Mouse (Mus musculus) liver, embryonic 16.5 days (tissue): Measurements from ENCODE around the gene Cabp1. TPM values are rescaled to one million over a fixed set of nuclear protein-coding genes. Genes with fewer than 3 reads are reported as not detected.
"Not testable (repeated sequence)": the region's sequence is repeated elsewhere in the genome, so short reads cannot be mapped to it uniquely, and the experiment has no call there.

Experiments
- ATAC-seq: fragments of 200-750 bp; cut with Nextera tagmentation; 2 replicates; pipeline ENCODE4 v1.8.0; 2017; ENCODE audit warnings: low read depth, mild to moderate bottlenecking, moderate number of reproducible peaks, moderate library complexity
- H3K27ac ChIP-seq: fragments of 300-500 bp; sonication (generic); 2 replicates; pipeline ENCODE4 v1.5.1; 2014; ENCODE audit warnings: mild to moderate bottlenecking, low read length
- H3K27me3 ChIP-seq: fragments of 300-500 bp; sonication (generic); 2 replicates; pipeline ENCODE4 v1.6.1; 2014; ENCODE audit warnings: low read depth, low read length, mixed read lengths; ENCODE audit not compliant: control insufficient read depth, insufficient read depth
- H3K36me3 ChIP-seq: fragments of 300-500 bp; sonication (generic); 2 replicates; pipeline ENCODE4 v1.6.1; 2014; ENCODE audit warnings: mild to moderate bottlenecking; ENCODE audit not compliant: control insufficient read depth, insufficient read depth
- H3K4me1 ChIP-seq: fragments of 300-500 bp; sonication (generic); 2 replicates; pipeline ENCODE4 v1.6.1; 2014; ENCODE audit warnings: low read depth, low read length, mixed read lengths; ENCODE audit not compliant: control insufficient read depth
- H3K4me2 ChIP-seq: fragments of 300-500 bp; sonication (generic); 2 replicates; pipeline ENCODE4 v1.6.1; 2014; ENCODE audit warnings: low read depth, low read length, mixed read lengths
- H3K4me3 ChIP-seq: fragments of 300-500 bp; sonication (generic); 2 replicates; pipeline ENCODE4 v1.5.1; 2014; ENCODE audit warnings: low read depth, mild to moderate bottlenecking, low read length
- H3K9ac ChIP-seq: fragments of 300-500 bp; sonication (generic); 2 replicates; pipeline ENCODE4 v1.6.1; 2014; ENCODE audit warnings: low read depth, low read length
- H3K9me3 ChIP-seq: fragments of 300-500 bp; sonication (generic); replicated peaks from 2 replicates; pipeline ENCODE4 v1.6.1; 2016; ENCODE audit warnings: low read length; ENCODE audit not compliant: control insufficient read depth
- WGBS: fragments of 180-500 bp; shearing (Covaris S2); extraction: QIAGEN DNeasy Blood & Tissue Kit; methylation state at CpG from one replicate; pipeline ENCODE4 v1.1.7; 2014; ENCODE audit not compliant: insufficient replicate concordance; 5-methylcytosine and 5-hydroxymethylcytosine counted together
- polyA plus RNA-seq: library from polyadenylated mRNA; unstranded; fragments of >200 nt; fragmentation: Nextera tagmentation; extraction: Ambion mirVana; gene quantifications from 2 replicates; pipeline ENCODE4 v1.2.1, GENCODE M21; 2015

The Cabp1 gene
- polyA plus RNA-seq, 1 experiment from 2014 or later, result 0.13 TPM

GRCm38 (mm10) chr5:115167396-115167795 lies 26.8 kb downstream of the Cabp1 start:
- Histone ChIP-seq H3K36me3 (no peaks in the 10 kb centered on the region), H3K4me1 (peaks cover 4% of the 10 kb centered on the region; the same call in 1 of the 2 replicates), H3K27ac (no peak overlapping the region; the same call in 1 of the 2 replicates), H3K4me3 (no peak overlapping the region), H3K4me2 (no peak overlapping the region), H3K27me3 (no peaks in the 10 kb centered on the region), H3K9me3 (no peaks in the 10 kb centered on the region), H3K9ac (no peak overlapping the region)
- peak; percentile 56 for ATAC-seq
- 21% methylated on average over 6 of the region's 6 CpGs for WGBS

GRCm38 (mm10) chr5:115166815-115167194 lies 27.4 kb downstream of the Cabp1 start:
- H3K27me3 ChIP-seq, result no peaks in the 10 kb centered on the region
- H3K36me3 ChIP-seq, result no peaks in the 10 kb centered on the region
- H3K9me3 ChIP-seq, result no peaks in the 10 kb centered on the region
- no peak for ATAC-seq
- peaks cover 4% of the 10 kb centered on the region; the same call in 1 of the 2 replicates for H3K4me1 ChIP-seq
- H3K27ac ChIP-seq, result no peak overlapping the region; the same call in 1 of the 2 replicates
- H3K4me3 ChIP-seq, result no peak overlapping the region
- WGBS, result 61% methylated on average over 7 of the region's 7 CpGs
- H3K4me2 ChIP-seq, result no peak overlapping the region
- no peak overlapping the region for H3K9ac ChIP-seq

- no peak overlapping the region for H3K4me2 ChIP-seq
- no peak overlapping the region for H3K9ac ChIP-seq
- ATAC-seq, result no peak
- no peak overlapping the region for H3K4me3 ChIP-seq
- peaks cover 8% of the 10 kb centered on the region for H3K4me1 ChIP-seq
- H3K36me3 ChIP-seq, result no peaks in the 10 kb centered on the region
- no peaks in the 10 kb centered on the region for H3K27me3 ChIP-seq
- no peak overlapping the region for H3K27ac ChIP-seq
- H3K9me3 ChIP-seq, result no peaks in the 10 kb centered on the region
- WGBS, result 51% methylated on average over 11 of the region's 11 CpGs
Observed at GRCm38 (mm10) chr5:115165895-115166814, 28.0 kb downstream of the Cabp1 start.

- Histone ChIP-seq H3K4me2 (no peak overlapping the region), H3K9me3 (no peaks in the 10 kb centered on the region), H3K4me1 (peaks cover 14% of the 10 kb centered on the region), H3K36me3 (no peaks in the 10 kb centered on the region), H3K27me3 (no peaks in the 10 kb centered on the region), H3K9ac (no peak overlapping the region), H3K4me3 (no peak overlapping the region), H3K27ac (no peak overlapping the region)
- no peak for ATAC-seq
- WGBS, result 62% methylated on average over 9 of the region's 9 CpGs
Observed at GRCm38 (mm10) chr5:115165351-115165750, 28.8 kb downstream of the Cabp1 start.

- ATAC-seq, H3K4me2 ChIP-seq, H3K27ac ChIP-seq, H3K36me3 ChIP-seq, H3K4me3 ChIP-seq, H3K27me3 ChIP-seq, H3K9ac ChIP-seq, H3K9me3 ChIP-seq: not testable (repeated sequence)
- 63% methylated on average over 4 of the region's 4 CpGs for WGBS
- H3K4me1 ChIP-seq, result peaks cover 17% of the 10 kb centered on the region
Observed at GRCm38 (mm10) chr5:115164446-115164845, 29.7 kb downstream of the Cabp1 start.

- no peak overlapping the region for H3K4me3 ChIP-seq
- no peak overlapping the region for H3K27ac ChIP-seq
- no peak for ATAC-seq
- no peaks in the 10 kb centered on the region for H3K27me3 ChIP-seq
- no peak overlapping the region for H3K9ac ChIP-seq
- no peaks in the 10 kb centered on the region for H3K36me3 ChIP-seq
- 48% methylated on average over 8 of the region's 8 CpGs for WGBS
- H3K9me3 ChIP-seq, result no peaks in the 10 kb centered on the region
- no peak overlapping the region for H3K4me2 ChIP-seq
- peaks cover 23% of the 10 kb centered on the region for H3K4me1 ChIP-seq
Observed at GRCm38 (mm10) chr5:115163563-115163962, 30.6 kb downstream of the Cabp1 start.

- H3K27ac ChIP-seq, H3K36me3 ChIP-seq, ATAC-seq, H3K4me2 ChIP-seq, H3K4me3 ChIP-seq, H3K9me3 ChIP-seq, H3K9ac ChIP-seq, H3K27me3 ChIP-seq: not testable (repeated sequence)
- 71% methylated on average over 1 of the region's 1 CpGs for WGBS
- peaks cover 25% of the 10 kb centered on the region for H3K4me1 ChIP-seq
Observed at GRCm38 (mm10) chr5:115161940-115162279, 32.3 kb downstream of the Cabp1 start.

GRCm38 (mm10) chr5:115161064-115161939 lies 32.9 kb downstream of the Cabp1 start:
- Histone ChIP-seq H3K4me1 (peaks cover 30% of the 10 kb centered on the region), H3K9ac (no peak overlapping the region), H3K27me3 (no peaks in the 10 kb centered on the region), H3K9me3 (no peaks in the 10 kb centered on the region), H3K4me3 (no peak overlapping the region), H3K4me2 (peak overlapping the region; percentile 5; the same call in 1 of the 2 replicates), H3K36me3 (no peaks in the 10 kb centered on the region), H3K27ac (no peak overlapping the region)
- no peak for ATAC-seq
- 22% methylated on average over 13 of the region's 13 CpGs for WGBS

- no peak for ATAC-seq
- WGBS, result 49% methylated on average over 6 of the region's 6 CpGs
- H3K4me1 ChIP-seq, result peaks cover 36% of the 10 kb centered on the region
Observed at GRCm38 (mm10) chr5:115160655-115161054, 33.5 kb downstream of the Cabp1 start.

More at GRCm38 (mm10) chr5:115160655-115161054, 33.5 kb downstream of the Cabp1 start:
- no peaks in the 10 kb centered on the region for H3K36me3 ChIP-seq
- H3K4me2 ChIP-seq, result no peak overlapping the region
- no peaks in the 10 kb centered on the region for H3K9me3 ChIP-seq
- H3K27ac ChIP-seq, result no peak overlapping the region
- no peak overlapping the region for H3K9ac ChIP-seq
- H3K4me3 ChIP-seq, result no peak overlapping the region
- H3K27me3 ChIP-seq, result no peaks in the 10 kb centered on the region
